Mouse (Mus musculus) liver, adult 2 months (tissue): ENCODE measurements around the gene Kcna3.

Experiments
- CTCF ChIP-seq: fragments of 200-500 bp; IDR thresholded peaks from 2 replicates; pipeline ENCODE4 v1.5.1; 2011; ENCODE audit warnings: low read depth, low read length, control low read depth
- POLR2A ChIP-seq: fragments of 200-500 bp; IDR thresholded peaks from 2 replicates; pipeline ENCODE4 v1.6.1; 2011; ENCODE audit warnings: low read length, control low read depth; ENCODE audit not compliant: insufficient read depth; ENCODE audit errors: extremely low read depth

- TF ChIP-seq CTCF: no peak
- no peak for TF ChIP-seq POLR2A
Measured at GRCm38 (mm10) chr3:107038661-107039223, 2.8 kb downstream of the Kcna3 start.
